Mouse (Mus musculus): ENCODE measurements at regions not wholly inside any gene's neighbourhood (a gene's known extent, or its start where the extent isn't known, plus 50 kb on each side); places are given as distances from the start of the nearest gene placed in this dataset.

DNA sequence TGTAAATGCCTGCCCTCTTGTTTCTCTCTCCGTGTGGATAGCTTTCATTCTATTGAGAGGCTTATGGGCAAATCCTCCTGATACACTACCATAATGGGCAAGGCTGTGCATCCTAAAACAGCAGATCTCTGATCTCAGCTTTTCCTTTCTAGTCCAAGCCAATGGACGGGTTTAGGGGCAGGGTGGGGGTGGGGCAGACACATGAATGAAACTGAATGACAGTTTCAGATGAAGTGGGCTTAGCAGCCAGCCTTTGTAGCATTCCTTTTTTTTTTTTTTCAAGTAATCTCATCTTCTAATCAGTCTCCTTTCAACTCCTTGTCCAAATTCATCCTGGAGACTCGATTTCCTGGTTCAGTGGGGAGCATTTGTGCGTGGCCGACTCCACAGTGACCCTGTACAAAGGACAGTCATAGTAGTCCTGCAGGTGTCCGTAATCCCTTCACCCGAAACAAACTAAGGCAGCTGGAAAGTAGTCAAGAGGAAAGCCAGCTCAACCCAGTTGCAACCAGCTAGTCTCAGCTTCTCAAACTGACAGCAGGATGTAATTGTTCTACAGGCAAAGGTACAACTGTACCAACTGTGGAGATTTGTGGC lies 193.4 kb downstream of the Dcdc2c start:
- TF ChIP-seq POLR2A (IDR thresholded peaks at IDR 0.05; ENCODE audit: low read depth, low read length) (no peak), CTCF (conservative IDR thresholded peaks at IDR 0.05; ENCODE audit: insufficient read depth, insufficient read length, low read depth, low read length) (no peak)
